ENCODE assay signal across 17 mouse cellular contexts in genomic region chr10:74978056-74978455, GRCm38 (mm10). TPM values are rescaled to one million over a fixed set of nuclear protein-coding genes. Genes with fewer than 3 reads are reported as not detected.
A peak's percentile ranks its signal among the peaks of the same experiment; 100 is the strongest.
DNase-seq lines count a peak whose midpoint lies in the region.
"Had no signal": no experiment of that assay in that cellular context is flagged by ENCODE, and none has a peak within 500 bp of the region (broad histone marks: within the 10 kb centered on the region; RNA-seq: fewer than 3 reads in every experiment).

No protein-coding gene starts in this region.

- peak; percentile 26 to 35 for DNase-seq in cerebellum, postnatal 36 days
- no peak for DNase-seq in cerebellum, adult 11-12 months
- peak; percentile 46 for DNase-seq in MN1 (ENCODE audit: low spot score)
- DNase-seq in adrenal gland, adult 2 months, result peak; percentile 84
- peak; percentile 67 for DNase-seq in adrenal gland, postnatal 25 days
- DNase-seq in lung, postnatal 10 days, result no peak
- DNase-seq in urinary bladder, postnatal 14 days (ENCODE audit: low spot score), result no peak
- no peak for DNase-seq in kidney, postnatal 10 days
- DNase-seq: gastrocnemius, postnatal 10 days; heart, adult 2 months; kidney, adult 2 months had no signal

RNA-seq across cellular contexts. Expression of gene Gnaz, which starts 11.1 kb away (rescaled TPM):
- total RNA-seq in adrenal gland, adult 2 months (2021), result 1 to 10 TPM; 2.3 to 8.2 TPM
- polyA plus RNA-seq in adrenal gland, adult 2 months (2012; rRNA removed), result 2.4 and 7.4 TPM in 2 replicates
- total RNA-seq in adrenal gland, postnatal 25 days (2021), result 2.4 and 3.5 TPM in 2 replicates

RNA-seq across cellular contexts. Expression of gene Rsph14, which starts 54.3 kb away (rescaled TPM):
- 1 to 10 TPM in 1 of 2 experiments, not detected in 1; 1.8 TPM for total RNA-seq in adrenal gland, adult 2 months (2021)
- polyA plus RNA-seq in adrenal gland, adult 2 months (2012; rRNA removed), result 0.54 TPM in 1 of 2 replicates, not detected in the other
- 0.52 TPM in 1 of 2 replicates, not detected in the other for total RNA-seq in adrenal gland, postnatal 25 days (2021)
- total RNA-seq: CH12.LX; common myeloid progenitor, adult 5-6 weeks; gastrocnemius, postnatal 10 days; heart, adult 2 months; heart, postnatal 25 days had no signal
- polyA plus RNA-seq: embryonic facial prominence, embryonic 13.5 days; heart, embryonic 12.5 days; intestine, embryonic 16.5 days; kidney, adult 2 months had no signal

RNA-seq across cellular contexts. Expression of gene Rab36, which starts 58.8 kb away (rescaled TPM):
- total RNA-seq in adrenal gland, adult 2 months (2021), result 10 to 100 TPM; 12.9 to 16.3 TPM
- 38.1 and 40.4 TPM in 2 replicates for polyA plus RNA-seq in adrenal gland, adult 2 months (2012; rRNA removed)
- total RNA-seq in adrenal gland, postnatal 25 days (2021), result 14.8 and 21.8 TPM in 2 replicates

Comparison
In these comparisons a context has a peak if more than half of its experiments do, and no peak if none do; other contexts are left out.
1. DNase-seq: peak in cerebellum, postnatal 36 days (2 of 2), MN1 (single experiment), adrenal gland, adult 2 months (single experiment) and adrenal gland, postnatal 25 days (single experiment); none in cerebellum, adult 11-12 months (single experiment), lung, postnatal 10 days (single experiment), urinary bladder, postnatal 14 days (single experiment) and kidney, postnatal 10 days (single experiment).